Mouse (Mus musculus): ENCODE measurements around the gene Ggn. TPM values are rescaled to one million over a fixed set of nuclear protein-coding genes. Genes with fewer than 3 reads are reported as not detected.
A peak's percentile ranks its signal among the peaks of the same experiment; 100 is the strongest.
"Not testable (repeated sequence)": the region's sequence is repeated elsewhere in the genome, so short reads cannot be mapped to it uniquely, and the experiment has no call there.

The Ggn gene
- polyA plus RNA-seq, 1 experiment from 2014 or later: 1.1 TPM

GRCm38 (mm10) chr7:29134693-29135386 lies 35.2 kb upstream of the Ggn start, which contains the start of gene Rasgrp4:
Rasgrp4 (plus strand) TSS chr7:29134851.
- Histone ChIP-seq H3K4me2 (peak within 1 kb of the TSS; percentile 53), H3K9me3 (replicated peaks; ENCODE audit: control insufficient read depth, low read length) (no peaks in the 10 kb centered on the region), H3K27ac (ENCODE audit: low read depth, low read length) (no peak within 1 kb of the TSS), H3K4me3 (ENCODE audit: low read depth, low read length) (peak within 1 kb of the TSS; percentile 25), H3K36me3 (ENCODE audit: control insufficient read depth, insufficient read depth, low read length) (no peaks in the 10 kb centered on the region), H3K4me1 (ENCODE audit: control insufficient read depth, insufficient read depth, low read length) (0 out of 2 replicates have a peak, but pooled peaks cover 3% of the 10 kb centered on the region), H3K9ac (ENCODE audit: low read depth, low read length) (no peak within 1 kb of the TSS), H3K27me3 (ENCODE audit: control insufficient read depth, insufficient read depth, low read length) (peaks cover 19% of the 10 kb centered on the region)
- no peak for ATAC-seq (replicated peaks; ENCODE audit: insufficient number of reproducible peaks, low FRiP score, low TSS enrichment)
- WGBS (ENCODE audit: insufficient replicate concordance): 0% methylated on average over 17 of the region's 20 CpGs

- ATAC-seq (replicated peaks; ENCODE audit: insufficient number of reproducible peaks, low FRiP score, low TSS enrichment): no peak
- Histone ChIP-seq H3K4me3 (ENCODE audit: low read depth, low read length) (no peak overlapping the region), H3K9ac (ENCODE audit: low read depth, low read length) (no peak overlapping the region), H3K4me1 (ENCODE audit: control insufficient read depth, insufficient read depth, low read length) (0 out of 2 replicates have a peak, but pooled peaks cover 3% of the 10 kb centered on the region), H3K27ac (ENCODE audit: low read depth, low read length) (no peak overlapping the region), H3K27me3 (ENCODE audit: control insufficient read depth, insufficient read depth, low read length) (peaks cover 19% of the 10 kb centered on the region), H3K9me3 (replicated peaks; ENCODE audit: control insufficient read depth, low read length) (no peaks in the 10 kb centered on the region), H3K36me3 (ENCODE audit: control insufficient read depth, insufficient read depth, low read length) (no peaks in the 10 kb centered on the region), H3K4me2 (0 out of 2 replicates have a peak overlapping the region, but pooled peaks have one; percentile 16)
- WGBS (ENCODE audit: insufficient replicate concordance): 25% methylated on average over 16 of the region's 16 CpGs
Measured at GRCm38 (mm10) chr7:29137429-29137828, 32.6 kb upstream of the Ggn start.

GRCm38 (mm10) chr7:29139237-29139636 lies 30.8 kb upstream of the Ggn start:
- not testable (repeated sequence) for H3K4me2 ChIP-seq; H3K27ac ChIP-seq (ENCODE audit: low read depth, low read length); ATAC-seq (replicated peaks; ENCODE audit: insufficient number of reproducible peaks, low FRiP score, low TSS enrichment); H3K36me3 ChIP-seq (ENCODE audit: control insufficient read depth, insufficient read depth, low read length); H3K9ac ChIP-seq (ENCODE audit: low read depth, low read length); H3K4me1 ChIP-seq (ENCODE audit: control insufficient read depth, insufficient read depth, low read length); H3K9me3 ChIP-seq (replicated peaks; ENCODE audit: control insufficient read depth, low read length); H3K4me3 ChIP-seq (ENCODE audit: low read depth, low read length)
- WGBS (ENCODE audit: insufficient replicate concordance): 83% methylated on average over 3 of the region's 4 CpGs
- peaks cover 19% of the 10 kb centered on the region for H3K27me3 ChIP-seq (ENCODE audit: control insufficient read depth, insufficient read depth, low read length)

- no peaks in the 10 kb centered on the region for H3K4me1 ChIP-seq (ENCODE audit: control insufficient read depth, insufficient read depth, low read length)
- ATAC-seq (replicated peaks; ENCODE audit: insufficient number of reproducible peaks, low FRiP score, low TSS enrichment): no peak
- 74% methylated on average over 8 of the region's 8 CpGs for WGBS (ENCODE audit: insufficient replicate concordance)
Measured at GRCm38 (mm10) chr7:29141416-29141815, 28.6 kb upstream of the Ggn start.

GRCm38 (mm10) chr7:29144006-29144405 lies 26.0 kb upstream of the Ggn start:
- H3K9ac ChIP-seq (ENCODE audit: low read depth, low read length): no peak overlapping the region

More at GRCm38 (mm10) chr7:29141416-29141815, 28.6 kb upstream of the Ggn start:
- H3K36me3 ChIP-seq (ENCODE audit: control insufficient read depth, insufficient read depth, low read length): no peaks in the 10 kb centered on the region
- no peaks in the 10 kb centered on the region for H3K9me3 ChIP-seq (replicated peaks; ENCODE audit: control insufficient read depth, low read length)
- H3K27me3 ChIP-seq (ENCODE audit: control insufficient read depth, insufficient read depth, low read length): peaks cover 5% of the 10 kb centered on the region
- H3K4me2 ChIP-seq: no peak overlapping the region
- H3K9ac ChIP-seq (ENCODE audit: low read depth, low read length): no peak overlapping the region
- H3K4me3 ChIP-seq (ENCODE audit: low read depth, low read length): no peak overlapping the region
- H3K27ac ChIP-seq (ENCODE audit: low read depth, low read length): no peak overlapping the region

GRCm38 (mm10) chr7:29146625-29147367 lies 23.2 kb upstream of the Ggn start:
- H3K9ac ChIP-seq (ENCODE audit: low read depth, low read length): no peak overlapping the region
- H3K27ac ChIP-seq (ENCODE audit: low read depth, low read length): no peak overlapping the region
- no peak overlapping the region for H3K4me3 ChIP-seq (ENCODE audit: low read depth, low read length)
- H3K4me2 ChIP-seq: no peak overlapping the region
- H3K36me3 ChIP-seq (ENCODE audit: control insufficient read depth, insufficient read depth, low read length): no peaks in the 10 kb centered on the region
- H3K9me3 ChIP-seq (replicated peaks; ENCODE audit: control insufficient read depth, low read length): no peaks in the 10 kb centered on the region
- H3K4me1 ChIP-seq (ENCODE audit: control insufficient read depth, insufficient read depth, low read length): no peaks in the 10 kb centered on the region
- WGBS (ENCODE audit: insufficient replicate concordance): 80% methylated on average over 7 of the region's 7 CpGs
- ATAC-seq (replicated peaks; ENCODE audit: insufficient number of reproducible peaks, low FRiP score, low TSS enrichment): no peak
- H3K27me3 ChIP-seq (ENCODE audit: control insufficient read depth, insufficient read depth, low read length): no peaks in the 10 kb centered on the region

More at GRCm38 (mm10) chr7:29144006-29144405, 26.0 kb upstream of the Ggn start:
- Histone ChIP-seq H3K27me3 (ENCODE audit: control insufficient read depth, insufficient read depth, low read length) (no peaks in the 10 kb centered on the region), H3K4me3 (ENCODE audit: low read depth, low read length) (no peak overlapping the region), H3K4me2 (no peak overlapping the region), H3K27ac (ENCODE audit: low read depth, low read length) (no peak overlapping the region), H3K9me3 (replicated peaks; ENCODE audit: control insufficient read depth, low read length) (no peaks in the 10 kb centered on the region), H3K4me1 (ENCODE audit: control insufficient read depth, insufficient read depth, low read length) (no peaks in the 10 kb centered on the region), H3K36me3 (ENCODE audit: control insufficient read depth, insufficient read depth, low read length) (no peaks in the 10 kb centered on the region)
- no peak for ATAC-seq (replicated peaks; ENCODE audit: insufficient number of reproducible peaks, low FRiP score, low TSS enrichment)
- whole genome bisulfite sequencing (ENCODE audit: insufficient replicate concordance): 89% methylated on average over 4 of the region's 4 CpGs

GRCm38 (mm10) chr7:29148771-29149170 lies 21.2 kb upstream of the Ggn start:
- Histone ChIP-seq H3K9ac (ENCODE audit: low read depth, low read length) (no peak overlapping the region), H3K4me2 (no peak overlapping the region), H3K4me1 (ENCODE audit: control insufficient read depth, insufficient read depth, low read length) (no peaks in the 10 kb centered on the region), H3K27me3 (ENCODE audit: control insufficient read depth, insufficient read depth, low read length) (no peaks in the 10 kb centered on the region; the same call in 1 of the 2 replicates), H3K9me3 (replicated peaks; ENCODE audit: control insufficient read depth, low read length) (no peaks in the 10 kb centered on the region), H3K36me3 (ENCODE audit: control insufficient read depth, insufficient read depth, low read length) (no peaks in the 10 kb centered on the region), H3K4me3 (ENCODE audit: low read depth, low read length) (no peak overlapping the region), H3K27ac (ENCODE audit: low read depth, low read length) (no peak overlapping the region)
- no peak for ATAC-seq (replicated peaks; ENCODE audit: insufficient number of reproducible peaks, low FRiP score, low TSS enrichment)
- WGBS (ENCODE audit: insufficient replicate concordance): 88% methylated on average over 15 of the region's 15 CpGs

- 0 out of 2 replicates have a peak, but pooled peaks cover 3% of the 10 kb centered on the region for H3K4me1 ChIP-seq (ENCODE audit: control insufficient read depth, insufficient read depth, low read length)
- WGBS (ENCODE audit: insufficient replicate concordance): 56% methylated on average over 10 of the region's 10 CpGs
- H3K4me2 ChIP-seq: no peak overlapping the region
- no peak overlapping the region for H3K4me3 ChIP-seq (ENCODE audit: low read depth, low read length)
- no peak overlapping the region for H3K9ac ChIP-seq (ENCODE audit: low read depth, low read length)
- no peak overlapping the region for H3K27ac ChIP-seq (ENCODE audit: low read depth, low read length)
- H3K36me3 ChIP-seq (ENCODE audit: control insufficient read depth, insufficient read depth, low read length): no peaks in the 10 kb centered on the region
- ATAC-seq (replicated peaks; ENCODE audit: insufficient number of reproducible peaks, low FRiP score, low TSS enrichment): no peak
- H3K27me3 ChIP-seq (ENCODE audit: control insufficient read depth, insufficient read depth, low read length): no peaks in the 10 kb centered on the region; the same call in 1 of the 2 replicates
- peaks cover 2% of the 10 kb centered on the region; the same call in 1 of the 2 replicates for H3K9me3 ChIP-seq (replicated peaks; ENCODE audit: control insufficient read depth, low read length)
Measured at GRCm38 (mm10) chr7:29151486-29151885, 18.5 kb upstream of the Ggn start.

Data from heart, embryonic 11.5 days (tissue).